Mouse (Mus musculus) MEL (cell line): ENCODE measurements at regions not wholly inside any gene's neighbourhood (a gene's known extent, or its start where the extent isn't known, plus 50 kb on each side); places are given as distances from the start of the nearest gene placed in this dataset.

Experiments used
- CTCF ChIP-seq, 3 experiments: IDR thresholded peaks in 2 of 3; conservative IDR thresholded peaks in 1 of 3; 2 replicates each; pipeline ENCODE4 v1.5.1; 2011 to 2012; ENCODE audit warnings: low read length in 3 of 3, low read depth in 2 of 3, mild to moderate bottlenecking in 2 of 3, improper control_type of control experiment in 1 of 3, inconsistent platforms in 1 of 3, mixed read lengths in 1 of 3, moderate library complexity in 1 of 3; ENCODE audit not compliant: control insufficient read depth in 1 of 3, insufficient read depth in 1 of 3, poor library complexity in 1 of 3, severe bottlenecking in 1 of 3
- GABPA ChIP-seq: IDR thresholded peaks from 2 replicates; pipeline ENCODE4 v1.6.1; 2012; ENCODE audit warnings: low read depth, mild to moderate bottlenecking, inconsistent platforms, low read length, improper control_type of control experiment, moderate library complexity
- MYB ChIP-seq: IDR thresholded peaks from 2 replicates; pipeline ENCODE4 v1.6.1; 2011; ENCODE audit warnings: mild to moderate bottlenecking, low read depth, low read length, improper control_type of control experiment
- MYC ChIP-seq: IDR thresholded peaks from 2 replicates; pipeline ENCODE4 v1.6.1; 2011; ENCODE audit warnings: low read depth, mild to moderate bottlenecking, low read length, improper control_type of control experiment, moderate library complexity
- POLR2A ChIP-seq, 2 experiments: IDR thresholded peaks; 2 replicates each; pipeline ENCODE4 v1.6.1; 2011 to 2012; ENCODE audit warnings: low read length in 2 of 2, mild to moderate bottlenecking in 2 of 2, control low read depth in 1 of 2, improper control_type of control experiment in 1 of 2, low read depth in 1 of 2, moderate library complexity in 1 of 2; ENCODE audit not compliant: control insufficient read depth in 1 of 2, insufficient read depth in 1 of 2, poor library complexity in 1 of 2
- RCOR1 ChIP-seq: IDR thresholded peaks from 2 replicates; pipeline ENCODE4 v1.6.1; 2012; ENCODE audit warnings: low read depth, mild to moderate bottlenecking, inconsistent platforms, low read length, improper control_type of control experiment
- TBP ChIP-seq: IDR thresholded peaks from 2 replicates; pipeline ENCODE4 v1.8.0; 2011; ENCODE audit warnings: low read depth, low read length, improper control_type of control experiment
- ZNF384 ChIP-seq: IDR thresholded peaks from 2 replicates; pipeline ENCODE4 v1.6.1; 2012; ENCODE audit warnings: low read depth, mild to moderate bottlenecking, inconsistent platforms, low read length, improper control_type of control experiment

GRCm38 (mm10) chr6:14583829-14584228 is 171.2 kb downstream of the Ppp1r3a start:
- TF ChIP-seq POLR2A (IDR thresholded peaks at IDR 0.05; ENCODE audit: control insufficient read depth in 1 of 2, insufficient read depth in 1 of 2, low read depth in 1 of 2, low read length in 2 of 2, poor library complexity in 1 of 2), result no peak
- TF ChIP-seq GABPA, result no peak
- TF ChIP-seq MYB, result no peak
- no peak for TF ChIP-seq CTCF (IDR thresholded peaks at IDR 0.05 in 2 of 3, conservative IDR thresholded peaks at IDR 0.05 in 1 of 3; ENCODE audit: control insufficient read depth in 1 of 3, insufficient read depth in 1 of 3, low read depth in 2 of 3, low read length in 3 of 3, poor library complexity in 1 of 3, severe bottlenecking in 1 of 3)
- TF ChIP-seq TBP, result no peak
- TF ChIP-seq RCOR1, result no peak
- no peak for TF ChIP-seq MYC
- no peak for TF ChIP-seq ZNF384
